10 mouse cellular contexts compared by ENCODE assay signal in genomic region chr8:120511737-120512136, GRCm38 (mm10).
DNase-seq lines count a peak whose midpoint lies in the region; ATAC-seq and TF ChIP-seq lines count a peak whose summit lies in the region.
"Had no signal": no experiment of that assay in that cellular context is flagged by ENCODE, and none has a peak within 500 bp of the region (broad histone marks: within the 10 kb centered on the region; RNA-seq: fewer than 3 reads in every experiment).

No protein-coding gene starts in this region.

- H3K9ac ChIP-seq in embryonic facial prominence, embryonic 14.5 days (ENCODE audit: low read depth, low read length): no peak overlapping the region
- H3K9ac ChIP-seq in hindbrain, embryonic 12.5 days: peak overlapping the region; percentile 13; the same call in 1 of the 2 replicates
- H3K9ac ChIP-seq in midbrain, embryonic 15.5 days: no peak overlapping the region; the same call in 1 of the 2 replicates

- DNase-seq in kidney, adult 2 months: peak; percentile 56
- no peak for DNase-seq in kidney, adult 11 months
- peak; percentile 46 for DNase-seq in embryonic facial prominence, embryonic 14.5 days (ENCODE audit: low spot score)
- no peak for DNase-seq in left cerebral cortex, postnatal 4 days
- no peak for DNase-seq in embryo, embryonic 10 days (ENCODE audit: low spot score)
- no peak for DNase-seq in thymus, postnatal 14 days
- DNase-seq: gastrocnemius, postnatal 10 days; lung, adult 2 months had no signal

- ATAC-seq in embryonic facial prominence, embryonic 14.5 days (ENCODE audit: low read depth): no peak
- ATAC-seq in hindbrain, embryonic 12.5 days (ENCODE audit: low FRiP score): no peak
- no peak for ATAC-seq in midbrain, embryonic 15.5 days (replicated peaks)

- H3K4me1 ChIP-seq in kidney, adult 2 months (ENCODE audit: control insufficient read depth, insufficient read depth, low read length): peaks cover 20% of the 10 kb centered on the region
- H3K4me1 ChIP-seq in embryonic facial prominence, embryonic 14.5 days (ENCODE audit: control insufficient read depth, insufficient read depth, low read length): peaks cover 64% of the 10 kb centered on the region
- peaks cover 99% of the 10 kb centered on the region for H3K4me1 ChIP-seq in hindbrain, embryonic 12.5 days
- peaks cover 97% of the 10 kb centered on the region for H3K4me1 ChIP-seq in midbrain, embryonic 15.5 days

- TF ChIP-seq CTCF in kidney, adult 2 months (conservative IDR thresholded peaks at IDR 0.05; ENCODE audit: insufficient read depth, insufficient read length, low read depth, low read length): no peak

- WGBS in kidney, adult 2 months: 42% methylated on average over 8 of the region's 8 CpGs
- 27% methylated on average over 6 of the region's 8 CpGs for WGBS in embryonic facial prominence, embryonic 14.5 days
- WGBS in hindbrain, embryonic 12.5 days: 32% methylated on average over 8 of the region's 8 CpGs
- WGBS in midbrain, embryonic 15.5 days: 40% methylated on average over 8 of the region's 8 CpGs

- H3K27me3 ChIP-seq in kidney, adult 2 months (replicated peaks; ENCODE audit: control insufficient read depth, insufficient read depth, low read length): no peaks in the 10 kb centered on the region
- H3K27me3 ChIP-seq in embryonic facial prominence, embryonic 14.5 days (replicated peaks; ENCODE audit: control insufficient read depth, insufficient read depth, low read length): no peaks in the 10 kb centered on the region
- peaks cover 7% of the 10 kb centered on the region; the same call in 1 of the 2 replicates for H3K27me3 ChIP-seq in hindbrain, embryonic 12.5 days
- H3K27me3 ChIP-seq in midbrain, embryonic 15.5 days (replicated peaks): no peaks in the 10 kb centered on the region

- H3K36me3 ChIP-seq in kidney, adult 2 months (ENCODE audit: control insufficient read depth, insufficient read depth, low read length): no peaks in the 10 kb centered on the region
- no peaks in the 10 kb centered on the region for H3K36me3 ChIP-seq in embryonic facial prominence, embryonic 14.5 days (ENCODE audit: control insufficient read depth, insufficient read depth, low read length)
- H3K36me3 ChIP-seq in hindbrain, embryonic 12.5 days: no peaks in the 10 kb centered on the region
- no peaks in the 10 kb centered on the region for H3K36me3 ChIP-seq in midbrain, embryonic 15.5 days (replicated peaks)

- no peak overlapping the region for H3K4me2 ChIP-seq in embryonic facial prominence, embryonic 14.5 days (ENCODE audit: low read depth, low read length)
- H3K4me2 ChIP-seq in hindbrain, embryonic 12.5 days (replicated peaks): 0 out of 2 replicates have a peak overlapping the region, but pooled peaks have one; percentile 13
- peak overlapping the region; percentile 15; the same call in 1 of the 2 replicates for H3K4me2 ChIP-seq in midbrain, embryonic 15.5 days

- H3K4me3 ChIP-seq in kidney, adult 2 months (ENCODE audit: insufficient read depth, low read depth, low read length): no peak overlapping the region
- no peak overlapping the region for H3K4me3 ChIP-seq in embryonic facial prominence, embryonic 14.5 days (ENCODE audit: low read depth, low read length)
- no peak overlapping the region for H3K4me3 ChIP-seq in hindbrain, embryonic 12.5 days
- no peak overlapping the region for H3K4me3 ChIP-seq in midbrain, embryonic 15.5 days

- no peaks in the 10 kb centered on the region for H3K9me3 ChIP-seq in embryonic facial prominence, embryonic 14.5 days (ENCODE audit: control insufficient read depth, low read length)
- no peaks in the 10 kb centered on the region for H3K9me3 ChIP-seq in hindbrain, embryonic 12.5 days (replicated peaks)
- no peaks in the 10 kb centered on the region for H3K9me3 ChIP-seq in midbrain, embryonic 15.5 days

- no peak for TF ChIP-seq POLR2A in kidney, adult 2 months (IDR thresholded peaks at IDR 0.05; ENCODE audit: low read depth, low read length)

- intact Hi-C loops in left cerebral cortex, postnatal 4 days (cut with DNase I): no loop called here

- H3K27ac ChIP-seq in kidney, adult 2 months (ENCODE audit: insufficient read depth, low read depth, low read length): no peak overlapping the region
- H3K27ac ChIP-seq in embryonic facial prominence, embryonic 14.5 days (replicated peaks; ENCODE audit: low read depth, low read length): no peak overlapping the region
- peak overlapping the region; percentile 50 for H3K27ac ChIP-seq in hindbrain, embryonic 12.5 days
- H3K27ac ChIP-seq in midbrain, embryonic 15.5 days: peak overlapping the region; percentile 39

Comparison
In these comparisons a context has a peak if more than half of its experiments do, and no peak if none do; other contexts are left out.
1. DNase-seq: peak in kidney, adult 2 months (single experiment) and embryonic facial prominence, embryonic 14.5 days (single experiment); none in kidney, adult 11 months (single experiment), left cerebral cortex, postnatal 4 days (single experiment), embryo, embryonic 10 days (single experiment) and thymus, postnatal 14 days (single experiment).
2. H3K27ac ChIP-seq: peak in hindbrain, embryonic 12.5 days (single experiment) and midbrain, embryonic 15.5 days (single experiment); none in kidney, adult 2 months (single experiment) and embryonic facial prominence, embryonic 14.5 days (single experiment).